Mouse (Mus musculus): ENCODE measurements around the gene Hexdc. TPM values are rescaled to one million over a fixed set of nuclear protein-coding genes. Genes with fewer than 3 reads are reported as not detected.

Hexdc gene
- polyA plus RNA-seq, 1 experiment from 2014 or later: 5.7 TPM

DNA sequence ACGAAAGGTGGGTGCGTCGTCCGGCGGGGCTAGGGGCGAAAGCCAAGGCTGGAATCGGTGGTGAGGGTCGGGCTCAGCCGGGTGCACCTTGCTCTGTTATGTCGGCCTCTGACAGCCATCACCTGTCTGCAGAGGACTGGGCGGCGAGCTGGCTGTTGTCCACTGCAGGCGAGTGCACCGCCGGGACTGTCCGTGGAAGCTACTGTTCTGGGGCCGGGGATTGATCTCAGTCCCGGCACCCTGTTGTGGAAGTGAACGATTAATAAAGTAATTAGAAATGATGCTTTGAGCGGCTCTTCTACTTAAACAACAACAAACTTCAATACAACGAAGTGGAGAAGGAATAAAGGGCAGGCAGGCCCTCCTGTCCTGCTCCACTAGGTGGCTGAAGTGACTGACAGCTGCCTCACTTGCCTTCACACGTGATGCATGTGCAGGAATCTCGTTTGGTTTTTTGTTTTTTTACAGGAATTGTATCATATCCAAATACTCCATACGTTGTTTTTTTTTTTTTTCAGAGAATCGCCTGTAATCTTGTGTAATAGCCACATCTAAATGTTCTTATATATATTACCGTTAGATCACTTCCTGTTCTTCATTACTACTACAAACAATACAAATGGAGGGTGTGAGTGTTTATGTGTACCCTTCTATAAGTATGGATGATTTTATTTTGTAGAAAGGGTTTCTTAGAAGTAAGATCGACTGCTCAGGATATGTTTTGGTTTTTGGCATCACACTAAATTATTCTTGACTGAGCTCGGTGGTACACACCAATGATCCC is 33.3 kb downstream of the Hexdc start:
- WGBS: 2% methylated on average over 28 of the region's 28 CpGs
- Histone ChIP-seq H3K36me3 (ENCODE audit: control insufficient read depth, insufficient read depth, low read length) (peaks cover 8% of the 10 kb centered on the region), H3K4me2 (replicated peaks; ENCODE audit: low read depth) (peak overlapping the region; percentile 80), H3K27me3 (ENCODE audit: control insufficient read depth, insufficient read depth, low read length) (no peaks in the 10 kb centered on the region), H3K27ac (replicated peaks) (peak overlapping the region; percentile 89), H3K4me1 (replicated peaks; ENCODE audit: control insufficient read depth, insufficient read depth) (no peaks in the 10 kb centered on the region), H3K4me3 (ENCODE audit: low read depth, low read length) (peak overlapping the region; percentile 75), H3K9ac (ENCODE audit: low read length) (peak overlapping the region; percentile 83), H3K9me3 (ENCODE audit: control insufficient read depth, low read length) (no peaks in the 10 kb centered on the region)
- ATAC-seq (ENCODE audit: low FRiP score, low TSS enrichment) (no peak), DNase-seq (ENCODE audit: low spot score) (no peak)
- no peak for TF ChIP-seq EP300 (optimal IDR thresholded peaks at IDR 0.05)
- peak; percentile 62 for TF ChIP-seq CTCF (IDR thresholded peaks at IDR 0.05; ENCODE audit: low read depth)

DNA sequence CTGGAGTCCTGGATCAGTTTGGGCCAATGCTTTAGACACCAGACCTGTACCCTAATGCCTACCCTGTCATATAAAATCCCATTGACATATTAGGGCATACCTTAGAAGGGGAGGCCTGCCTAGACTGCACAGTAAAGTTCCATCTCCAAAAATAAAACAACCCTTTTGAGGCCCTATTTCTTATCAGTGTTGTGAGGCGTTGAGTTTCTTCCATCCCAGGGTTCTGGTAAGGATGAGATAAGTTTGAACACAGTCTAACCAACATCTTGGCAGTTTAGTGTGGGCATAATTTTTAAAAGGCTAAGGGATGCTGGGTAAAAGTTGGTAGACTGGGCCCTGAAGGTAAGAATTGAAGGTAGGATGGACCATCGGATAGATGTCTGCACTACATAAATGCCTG is 35.4 kb downstream of the Hexdc start:
- Histone ChIP-seq H3K4me3 (ENCODE audit: low read depth, low read length) (no peak overlapping the region), H3K27ac (replicated peaks) (no peak overlapping the region), H3K27me3 (ENCODE audit: control insufficient read depth, insufficient read depth, low read length) (no peaks in the 10 kb centered on the region), H3K9ac (ENCODE audit: low read length) (no peak overlapping the region), H3K36me3 (ENCODE audit: control insufficient read depth, insufficient read depth, low read length) (peaks cover 12% of the 10 kb centered on the region), H3K9me3 (ENCODE audit: control insufficient read depth, low read length) (no peaks in the 10 kb centered on the region), H3K4me2 (replicated peaks; ENCODE audit: low read depth) (no peak overlapping the region), H3K4me1 (replicated peaks; ENCODE audit: control insufficient read depth, insufficient read depth) (no peaks in the 10 kb centered on the region)
- ATAC-seq (ENCODE audit: low FRiP score, low TSS enrichment) (no peak), DNase-seq (ENCODE audit: low spot score) (no peak)
- TF ChIP-seq CTCF (IDR thresholded peaks at IDR 0.05; ENCODE audit: low read depth) (no peak), EP300 (optimal IDR thresholded peaks at IDR 0.05) (no peak)
- 86% methylated on average over 2 of the region's 2 CpGs for WGBS

DNA sequence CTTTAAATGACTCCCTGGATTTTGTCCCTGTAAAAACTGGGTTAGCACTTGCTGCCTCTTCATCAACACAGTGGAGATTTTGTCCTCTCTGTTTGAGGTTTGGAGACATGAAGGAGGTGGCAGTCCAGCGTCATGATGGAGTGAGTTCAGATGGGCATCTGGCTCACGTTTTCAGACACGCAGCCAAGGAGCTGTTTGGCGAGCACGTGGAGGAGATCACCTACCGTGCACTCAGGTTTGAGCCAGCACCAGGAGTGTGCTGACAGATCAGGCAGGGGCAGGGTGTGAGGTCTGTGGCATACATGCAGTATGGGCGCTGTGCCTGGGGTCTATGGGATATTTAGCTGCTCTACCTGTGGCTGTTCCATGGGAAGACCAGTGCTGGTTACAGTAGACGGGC is 46.0 kb downstream of the Hexdc start:
- TF ChIP-seq EP300 (optimal IDR thresholded peaks at IDR 0.05) (no peak), CTCF (IDR thresholded peaks at IDR 0.05; ENCODE audit: low read depth) (no peak)
- 87% methylated on average over 8 of the region's 8 CpGs for WGBS
- Histone ChIP-seq H3K36me3 (ENCODE audit: control insufficient read depth, insufficient read depth, low read length) (peaks cover 46% of the 10 kb centered on the region), H3K4me1 (replicated peaks; ENCODE audit: control insufficient read depth, insufficient read depth) (no peaks in the 10 kb centered on the region), H3K27me3 (ENCODE audit: control insufficient read depth, insufficient read depth, low read length) (no peaks in the 10 kb centered on the region), H3K4me2 (replicated peaks; ENCODE audit: low read depth) (no peak overlapping the region), H3K27ac (replicated peaks) (no peak overlapping the region), H3K4me3 (ENCODE audit: low read depth, low read length) (no peak overlapping the region), H3K9ac (ENCODE audit: low read length) (no peak overlapping the region), H3K9me3 (ENCODE audit: control insufficient read depth, low read length) (no peaks in the 10 kb centered on the region)
- no peak for ATAC-seq (ENCODE audit: low FRiP score, low TSS enrichment)
- no peak for DNase-seq (ENCODE audit: low spot score)

DNA sequence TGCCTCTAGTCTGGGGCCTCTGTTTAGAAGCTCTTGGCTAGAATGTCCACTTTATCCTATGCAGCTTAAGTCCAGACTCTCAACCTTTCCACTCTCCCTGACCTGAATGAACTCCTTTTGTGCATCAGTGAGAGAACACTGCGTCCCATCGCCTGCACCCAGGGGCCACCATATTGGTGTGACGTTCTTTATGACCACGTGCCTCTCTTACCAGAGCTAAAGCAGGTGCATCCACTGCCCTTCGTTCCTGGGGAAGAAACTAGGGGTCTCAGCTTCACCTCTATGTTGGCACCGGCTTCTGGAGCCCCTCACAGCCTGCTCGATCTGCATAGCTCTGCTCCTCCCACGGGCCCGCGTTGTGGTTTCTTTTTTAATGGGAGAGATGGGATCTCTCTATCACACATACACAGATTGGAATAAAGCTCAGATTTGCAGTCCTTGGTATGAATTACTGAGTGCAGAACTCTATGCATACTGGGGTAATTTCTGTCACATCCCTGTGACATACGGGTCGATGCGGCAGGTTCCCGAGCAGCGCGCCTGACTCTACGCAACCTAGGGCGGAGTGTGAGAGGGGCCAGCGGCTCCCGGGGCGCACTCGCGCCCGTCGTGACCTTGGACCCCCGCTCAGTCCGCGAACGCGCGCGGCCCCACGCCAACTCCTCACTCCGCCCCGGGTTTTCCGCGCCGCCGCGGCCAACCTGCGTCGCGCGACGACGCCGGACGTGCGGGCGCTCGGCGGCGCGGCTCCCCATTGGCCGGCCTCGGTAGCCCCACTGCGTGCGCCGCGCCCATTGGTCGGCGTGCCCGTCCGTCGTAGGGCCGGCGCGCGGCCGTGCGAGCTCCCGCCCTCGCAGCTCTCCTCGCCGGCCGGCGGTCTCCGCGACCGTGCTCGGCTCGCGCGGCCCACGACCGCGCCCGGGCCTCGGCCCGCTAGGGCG is 55.2 kb downstream of the Hexdc start, which contains the start of gene Foxk2:
Gene Foxk2, plus strand, starts transcription at position 831 of the 941 bp plus-strand sequence.
- H3K36me3 ChIP-seq (ENCODE audit: control insufficient read depth, insufficient read depth, low read length): peaks cover 5% of the 10 kb centered on the region; the same call in 1 of the 2 replicates
- H3K27ac ChIP-seq (replicated peaks): peak within 1 kb of the TSS; percentile 89
- H3K27me3 ChIP-seq (ENCODE audit: control insufficient read depth, insufficient read depth, low read length): no peaks in the 10 kb centered on the region
- WGBS: under 1% methylated on average over 52 of the region's 91 CpGs
- 0 out of 2 replicates have a peak, but pooled peaks cover 3% of the 10 kb centered on the region for H3K4me1 ChIP-seq (replicated peaks; ENCODE audit: control insufficient read depth, insufficient read depth)
- DNase-seq (ENCODE audit: low spot score): peak; percentile 92
- ATAC-seq (ENCODE audit: low FRiP score, low TSS enrichment): peak; percentile 99
- peak within 1 kb of the TSS; percentile 95 for H3K9ac ChIP-seq (ENCODE audit: low read length)
- H3K4me2 ChIP-seq (replicated peaks; ENCODE audit: low read depth): peak within 1 kb of the TSS; percentile 86
- no peaks in the 10 kb centered on the region for H3K9me3 ChIP-seq (ENCODE audit: control insufficient read depth, low read length)
- peak within 1 kb of the TSS; percentile 90 for H3K4me3 ChIP-seq (ENCODE audit: low read depth, low read length)
- TF ChIP-seq CTCF (IDR thresholded peaks at IDR 0.05; ENCODE audit: low read depth) (no peak), EP300 (optimal IDR thresholded peaks at IDR 0.05) (no peak)

DNA sequence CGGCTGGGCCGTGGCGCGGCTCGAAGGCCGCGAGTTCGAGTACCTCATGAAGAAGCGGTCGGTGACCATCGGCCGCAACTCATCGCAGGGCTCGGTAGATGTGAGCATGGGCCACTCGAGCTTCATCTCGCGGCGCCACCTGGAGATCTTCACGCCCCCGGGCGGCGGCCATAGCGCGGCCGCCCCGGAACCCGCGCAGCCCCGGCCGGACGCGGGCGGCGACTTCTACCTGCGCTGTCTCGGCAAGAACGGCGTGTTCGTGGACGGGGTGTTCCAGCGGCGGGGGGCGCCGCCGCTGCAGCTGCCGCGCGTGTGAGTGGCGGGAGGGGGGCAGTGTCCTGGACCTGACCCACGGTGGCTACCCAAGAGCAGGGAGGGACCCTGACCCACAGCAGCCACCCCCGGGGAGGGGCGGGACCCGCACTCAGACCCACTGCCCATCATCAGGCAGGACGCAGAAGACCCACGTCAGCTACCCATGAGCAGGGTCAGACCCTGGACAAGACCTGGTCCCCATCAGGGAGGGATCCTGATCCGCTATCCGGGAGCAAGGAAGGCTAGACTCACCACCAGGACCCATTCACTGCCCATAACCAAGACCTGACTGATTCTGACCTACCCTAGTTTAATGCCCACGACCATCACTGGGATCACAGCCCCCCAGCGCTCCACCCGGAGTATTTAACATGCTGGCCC is 56.1 kb downstream of the Hexdc start:
- Histone ChIP-seq H3K9me3 (ENCODE audit: control insufficient read depth, low read length) (no peaks in the 10 kb centered on the region), H3K27ac (replicated peaks) (peak overlapping the region; percentile 84), H3K4me1 (replicated peaks; ENCODE audit: control insufficient read depth, insufficient read depth) (0 out of 2 replicates have a peak, but pooled peaks cover 3% of the 10 kb centered on the region), H3K36me3 (ENCODE audit: control insufficient read depth, insufficient read depth, low read length) (peaks cover 2% of the 10 kb centered on the region; the same call in 1 of the 2 replicates), H3K4me3 (ENCODE audit: low read depth, low read length) (peak overlapping the region; percentile 90), H3K4me2 (replicated peaks; ENCODE audit: low read depth) (peak overlapping the region; percentile 86), H3K27me3 (ENCODE audit: control insufficient read depth, insufficient read depth, low read length) (no peaks in the 10 kb centered on the region), H3K9ac (ENCODE audit: low read length) (peak overlapping the region; percentile 95)
- under 1% methylated on average over 51 of the region's 60 CpGs for WGBS
- TF ChIP-seq CTCF (IDR thresholded peaks at IDR 0.05; ENCODE audit: low read depth) (0 out of 2 replicates have a peak, but pooled peaks have one; percentile 1), EP300 (optimal IDR thresholded peaks at IDR 0.05) (no peak)
- peak; percentile 24; the same call in 1 of the 2 replicates for ATAC-seq (ENCODE audit: low FRiP score, low TSS enrichment)
- DNase-seq (ENCODE audit: low spot score): peak; percentile 38
